Mouse (Mus musculus) splenic B cell, adult 2 months (primary cell): ENCODE measurements at regions not wholly inside any gene's neighbourhood (a gene's known extent, or its start where the extent isn't known, plus 50 kb on each side); places are given as distances from the start of the nearest gene placed in this dataset.

Experiments
- DNase-seq: peaks from one replicate; pipeline ENCODE4 v3.0.0-alpha.2; 2011; ENCODE audit warnings: low read depth, low spot score
- H3K27me3 ChIP-seq: 2 replicates; pipeline ENCODE4 v1.6.1; 2012; ENCODE audit warnings: mild to moderate bottlenecking, low read length, moderate library complexity, mixed read lengths; ENCODE audit not compliant: control insufficient read depth, poor library complexity, insufficient read depth, severe bottlenecking
- H3K36me3 ChIP-seq: 2 replicates; pipeline ENCODE4 v1.6.1; 2012; ENCODE audit warnings: mild to moderate bottlenecking, low read length, moderate library complexity, mixed read lengths; ENCODE audit not compliant: control insufficient read depth, poor library complexity, insufficient read depth, severe bottlenecking

- Histone ChIP-seq H3K27me3 (no peaks in the 10 kb centered on the region), H3K36me3 (no peaks in the 10 kb centered on the region)
- no peak for DNase-seq
Measured at GRCm38 (mm10) chr5:119199906-119200305, 470.6 kb upstream of the Tbx3 start.

- no peaks in the 10 kb centered on the region for H3K36me3 ChIP-seq
- DNase-seq, result no peak
- no peaks in the 10 kb centered on the region for H3K27me3 ChIP-seq
Measured at GRCm38 (mm10) chr5:119201251-119201650, 469.2 kb upstream of the Tbx3 start.

GRCm38 (mm10) chr5:119204736-119205135 lies 465.7 kb upstream of the Tbx3 start:
- DNase-seq, result no peak
- H3K27me3 ChIP-seq, result no peaks in the 10 kb centered on the region

GRCm38 (mm10) chr5:119208077-119208476 lies 462.4 kb upstream of the Tbx3 start:
- Histone ChIP-seq H3K27me3 (no peaks in the 10 kb centered on the region), H3K36me3 (no peaks in the 10 kb centered on the region)
- no peak for DNase-seq

More at GRCm38 (mm10) chr5:119204736-119205135, 465.7 kb upstream of the Tbx3 start:
- H3K36me3 ChIP-seq, result no peaks in the 10 kb centered on the region

GRCm38 (mm10) chr5:119213196-119213595 lies 457.3 kb upstream of the Tbx3 start:
- H3K36me3 ChIP-seq, result no peaks in the 10 kb centered on the region
- H3K27me3 ChIP-seq, result no peaks in the 10 kb centered on the region
- DNase-seq, result no peak

- no peak for DNase-seq
- no peaks in the 10 kb centered on the region for H3K36me3 ChIP-seq
- H3K27me3 ChIP-seq, result no peaks in the 10 kb centered on the region
Measured at GRCm38 (mm10) chr5:119213692-119214357, 456.6 kb upstream of the Tbx3 start.

GRCm38 (mm10) chr5:119214937-119215336 lies 455.5 kb upstream of the Tbx3 start:
- Histone ChIP-seq H3K27me3 (no peaks in the 10 kb centered on the region), H3K36me3 (no peaks in the 10 kb centered on the region)
- DNase-seq, result peak; percentile 1

GRCm38 (mm10) chr5:119215364-119215763 lies 455.1 kb upstream of the Tbx3 start:
- no peak for DNase-seq
- Histone ChIP-seq H3K36me3 (no peaks in the 10 kb centered on the region), H3K27me3 (no peaks in the 10 kb centered on the region)

GRCm38 (mm10) chr5:119216146-119216545 lies 454.3 kb upstream of the Tbx3 start:
- no peak for DNase-seq
- Histone ChIP-seq H3K27me3 (no peaks in the 10 kb centered on the region), H3K36me3 (no peaks in the 10 kb centered on the region)

GRCm38 (mm10) chr5:119217077-119217476 lies 453.4 kb upstream of the Tbx3 start:
- no peak for DNase-seq

GRCm38 (mm10) chr5:119228691-119229090 lies 441.8 kb upstream of the Tbx3 start:
- H3K36me3 ChIP-seq, result no peaks in the 10 kb centered on the region
- H3K27me3 ChIP-seq, result no peaks in the 10 kb centered on the region
- no peak for DNase-seq

More at GRCm38 (mm10) chr5:119217077-119217476, 453.4 kb upstream of the Tbx3 start:
- H3K36me3 ChIP-seq, result no peaks in the 10 kb centered on the region
- no peaks in the 10 kb centered on the region for H3K27me3 ChIP-seq

GRCm38 (mm10) chr5:119232941-119233340 lies 437.5 kb upstream of the Tbx3 start:
- Histone ChIP-seq H3K36me3 (no peaks in the 10 kb centered on the region), H3K27me3 (no peaks in the 10 kb centered on the region)
- DNase-seq, result no peak

GRCm38 (mm10) chr5:119235884-119236283 lies 434.6 kb upstream of the Tbx3 start:
- no peak for DNase-seq
- H3K27me3 ChIP-seq, result no peaks in the 10 kb centered on the region
- no peaks in the 10 kb centered on the region for H3K36me3 ChIP-seq

GRCm38 (mm10) chr5:119246824-119247223 lies 423.6 kb upstream of the Tbx3 start:
- no peaks in the 10 kb centered on the region for H3K36me3 ChIP-seq
- no peaks in the 10 kb centered on the region for H3K27me3 ChIP-seq
- DNase-seq, result no peak

- H3K27me3 ChIP-seq, result no peaks in the 10 kb centered on the region
- DNase-seq, result no peak
- H3K36me3 ChIP-seq, result no peaks in the 10 kb centered on the region
Measured at GRCm38 (mm10) chr5:119248626-119249025, 421.8 kb upstream of the Tbx3 start.
